Mouse (Mus musculus) C2C12 (cell line): ENCODE data around the gene Rbp4. TPM values are rescaled to one million over a fixed set of nuclear protein-coding genes. Genes with fewer than 3 reads are reported as not detected.

ENCODE experiments used
- H3K27me3 ChIP-seq: one replicate; pipeline ENCODE4 v1.6.1; 2011; ENCODE audit not compliant: control insufficient read depth, insufficient read depth, insufficient read length
- H3K36me3 ChIP-seq: one replicate; pipeline ENCODE4 v1.6.1; 2011; ENCODE audit not compliant: control insufficient read depth, insufficient read depth
- H3K4me3 ChIP-seq: one replicate; pipeline ENCODE4 v1.5.1; 2011; ENCODE audit warnings: mild to moderate bottlenecking, control low read depth; ENCODE audit not compliant: poor library complexity, insufficient read depth, severe bottlenecking
- H3K79me2 ChIP-seq: one replicate; pipeline ENCODE4 v1.6.1; 2011; ENCODE audit not compliant: control insufficient read depth, insufficient read depth
- H3K79me3 ChIP-seq: one replicate; pipeline ENCODE4 v1.6.1; 2011; ENCODE audit warnings: low read depth, control low read depth
- H3ac ChIP-seq: one replicate; pipeline ENCODE3; 2011; ENCODE audit warnings: low read depth; ENCODE audit not compliant: control insufficient read depth, insufficient read length
- CEBPB ChIP-seq: IDR thresholded peaks from one replicate; pipeline ENCODE4 v1.6.1; 2011; ENCODE audit warnings: low read depth, mild to moderate bottlenecking, control low read depth, moderate library complexity
- CTCF ChIP-seq: IDR thresholded peaks from one replicate; pipeline ENCODE4 v1.5.1; 2011; ENCODE audit not compliant: control insufficient read depth, insufficient read depth, insufficient read length
- FOSL1 ChIP-seq: IDR thresholded peaks from one replicate; pipeline ENCODE4 v1.8.0; 2011; ENCODE audit warnings: mild to moderate bottlenecking, low read length; ENCODE audit not compliant: poor library complexity, insufficient read depth, severe bottlenecking
- MAX ChIP-seq: IDR thresholded peaks from one replicate; pipeline ENCODE4 v1.6.1; 2011; ENCODE audit warnings: mild to moderate bottlenecking, control low read depth
- MYOD1 ChIP-seq: IDR thresholded peaks from one replicate; pipeline ENCODE4 v1.6.1; 2011; ENCODE audit warnings: low read depth; ENCODE audit not compliant: control insufficient read depth, insufficient read length
- MYOG ChIP-seq: IDR thresholded peaks from one replicate; pipeline ENCODE4 v1.6.1; 2011; ENCODE audit not compliant: control insufficient read depth, insufficient read length; ENCODE audit errors: extremely low read depth
- USF1 ChIP-seq: IDR thresholded peaks from one replicate; pipeline ENCODE4 v1.6.1; 2011; ENCODE audit warnings: low read depth, mild to moderate bottlenecking, control low read depth, moderate library complexity
- polyA plus RNA-seq: library from polyadenylated mRNA; unstranded; fragments of >200 nt; fragmentation: generic; extraction: Trizol; gene quantifications from one replicate; pipeline ENCODE4 v1.2.1, GENCODE M21; 2012; ENCODE audit warnings: missing spikeins

Gene Rbp4
- polyA plus RNA-seq, 1 experiment: 0.35 TPM

DNA sequence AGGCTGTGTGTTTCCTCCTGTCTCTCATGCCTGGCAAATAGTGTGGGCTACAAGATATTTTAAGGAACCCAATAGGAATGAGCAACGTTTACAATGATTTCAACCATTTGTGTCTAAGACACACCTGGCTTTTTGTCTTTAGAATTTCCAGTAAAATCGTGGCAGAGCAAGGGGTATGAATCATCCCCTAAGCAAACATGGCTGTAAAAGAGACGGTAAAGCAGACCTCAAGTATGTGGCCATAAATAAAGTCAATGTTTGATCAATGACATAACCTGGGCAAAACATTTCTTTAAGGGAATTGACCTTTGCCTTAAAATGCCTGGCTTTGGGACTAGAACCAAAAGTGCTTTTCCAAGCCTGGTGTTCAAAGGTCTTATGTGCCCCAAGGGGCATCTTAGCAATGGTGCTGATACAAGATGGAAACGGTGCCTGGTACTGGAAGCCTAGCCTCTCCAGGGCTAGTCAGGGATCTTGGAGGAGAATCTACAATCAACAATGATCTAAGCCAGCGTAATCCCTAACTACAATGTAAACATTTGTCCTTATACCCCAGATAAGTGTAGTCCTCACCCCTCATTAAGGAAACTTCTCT lies 42.1 kb downstream of the Rbp4 start:
- Histone ChIP-seq H3ac (no peak overlapping the region), H3K79me3 (no peaks in the 10 kb centered on the region), H3K79me2 (no peaks in the 10 kb centered on the region), H3K27me3 (no peaks in the 10 kb centered on the region), H3K36me3 (no peaks in the 10 kb centered on the region), H3K4me3 (no peak overlapping the region)
- no peak for TF ChIP-seq USF1
- no peak for TF ChIP-seq MYOD1
- no peak for TF ChIP-seq MAX
- TF ChIP-seq FOSL1: no peak
- TF ChIP-seq MYOG: no peak
- TF ChIP-seq CTCF: no peak
- TF ChIP-seq CEBPB: no peak

DNA sequence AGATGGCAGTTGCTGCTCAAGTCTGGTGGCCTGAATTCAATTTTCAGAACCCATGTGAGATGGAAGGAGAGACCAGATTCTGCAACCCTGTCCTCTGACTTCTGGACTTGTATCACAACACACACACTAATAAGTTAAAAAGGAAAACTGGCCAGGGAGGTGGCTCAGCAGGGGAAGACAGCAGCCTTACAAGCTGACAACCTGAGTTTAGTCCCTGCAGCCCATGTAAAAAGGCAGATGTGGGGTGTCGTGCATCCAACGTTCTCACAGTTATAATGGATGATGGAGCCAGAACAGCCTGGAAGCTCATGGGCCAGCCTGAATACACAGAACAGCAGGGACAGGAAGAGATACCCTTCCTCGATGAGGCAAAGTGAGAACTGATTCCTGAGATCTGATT lies 43.7 kb downstream of the Rbp4 start:
- no peaks in the 10 kb centered on the region for H3K36me3 ChIP-seq
- H3K79me3 ChIP-seq: no peaks in the 10 kb centered on the region
- H3K79me2 ChIP-seq: no peaks in the 10 kb centered on the region
- no peaks in the 10 kb centered on the region for H3K27me3 ChIP-seq
- H3K4me3 ChIP-seq: no peak overlapping the region
- no peak for TF ChIP-seq MAX
- TF ChIP-seq CEBPB: no peak
- TF ChIP-seq MYOD1: no peak
- no peak for TF ChIP-seq USF1
- no peak for TF ChIP-seq CTCF
- no peak for TF ChIP-seq FOSL1
- TF ChIP-seq MYOG: no peak
- H3ac ChIP-seq: no peak overlapping the region

DNA sequence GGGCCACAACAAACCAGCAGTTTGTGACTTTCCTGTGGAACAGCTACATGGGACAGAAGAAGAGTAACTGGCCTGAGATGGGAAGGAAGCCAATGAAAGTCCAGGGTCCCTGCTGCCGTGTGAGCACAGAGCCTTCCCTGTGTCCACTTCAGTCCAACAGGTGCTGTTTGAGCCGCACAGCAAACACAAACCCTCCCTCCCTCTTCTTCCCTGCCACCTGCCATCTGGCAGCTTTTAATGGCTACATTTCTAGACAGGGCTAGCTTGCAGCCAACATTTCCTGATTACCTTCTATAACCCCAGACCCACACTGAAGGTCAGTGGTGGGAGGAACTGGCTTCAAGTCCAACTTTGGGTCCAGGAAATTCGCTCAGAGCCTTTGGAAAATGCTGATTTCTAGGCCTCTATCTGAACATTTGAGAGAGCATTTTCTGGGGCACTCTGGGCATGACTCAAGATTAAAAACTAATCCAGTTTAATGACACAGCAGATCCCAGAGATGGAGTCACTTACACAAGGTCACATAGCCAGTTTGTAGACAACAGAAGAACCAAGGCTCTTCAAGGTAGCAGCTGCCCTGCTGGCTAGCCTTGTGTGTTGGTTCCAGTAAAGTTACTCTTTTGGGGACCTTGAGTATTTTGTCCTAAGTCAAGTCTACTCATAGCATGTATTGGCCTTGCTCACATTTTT lies 47.1 kb downstream of the Rbp4 start:
- TF ChIP-seq MYOD1 (no peak), CTCF (no peak), CEBPB (no peak), USF1 (no peak), FOSL1 (no peak), MAX (no peak), MYOG (no peak)
- no peaks in the 10 kb centered on the region for H3K79me2 ChIP-seq

DNA sequence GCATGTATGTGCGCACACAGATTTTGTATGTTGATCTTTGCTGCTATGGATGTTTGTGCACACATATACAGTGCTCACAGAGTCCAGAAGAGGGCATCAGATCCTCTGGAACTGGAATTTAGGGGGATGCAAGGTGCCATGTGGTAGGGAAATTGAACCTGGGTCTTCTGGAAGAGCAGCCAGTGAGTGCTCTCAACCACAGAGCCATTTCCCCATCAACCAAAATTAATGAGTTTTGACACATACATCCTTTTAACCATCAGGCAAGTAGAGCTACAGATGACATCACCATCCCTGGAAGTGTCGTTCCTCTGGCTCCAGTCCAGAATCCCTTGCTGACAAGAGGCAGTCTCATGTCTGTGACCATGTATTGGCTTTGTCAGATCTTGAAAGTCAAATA lies 48.8 kb downstream of the Rbp4 start:
- Histone ChIP-seq H3K27me3 (no peaks in the 10 kb centered on the region), H3K4me3 (no peak overlapping the region), H3K36me3 (peaks cover 35% of the 10 kb centered on the region), H3ac (no peak overlapping the region), H3K79me2 (no peaks in the 10 kb centered on the region), H3K79me3 (no peaks in the 10 kb centered on the region)
- TF ChIP-seq MAX: no peak
- no peak for TF ChIP-seq CTCF
- no peak for TF ChIP-seq MYOD1
- TF ChIP-seq MYOG: no peak
- TF ChIP-seq CEBPB: no peak
- TF ChIP-seq FOSL1: no peak
- no peak for TF ChIP-seq USF1

More for the DNA sequence above, 47.1 kb downstream of the Rbp4 start:
- Histone ChIP-seq H3ac (no peak overlapping the region), H3K36me3 (peaks cover 18% of the 10 kb centered on the region), H3K79me3 (no peaks in the 10 kb centered on the region), H3K4me3 (no peak overlapping the region), H3K27me3 (no peaks in the 10 kb centered on the region)

- Histone ChIP-seq H3K27me3 (no peaks in the 10 kb centered on the region), H3K79me2 (no peaks in the 10 kb centered on the region), H3ac (no peak overlapping the region), H3K4me3 (no peak overlapping the region), H3K36me3 (peaks cover 47% of the 10 kb centered on the region), H3K79me3 (no peaks in the 10 kb centered on the region)
- no peak for TF ChIP-seq MYOG
Measured at GRCm38 (mm10) chr19:38075051-38075450, 50.0 kb downstream of the Rbp4 start.

GRCm38 (mm10) chr19:38073226-38073625 lies 51.9 kb downstream of the Rbp4 start:
- Histone ChIP-seq H3K79me3 (no peaks in the 10 kb centered on the region), H3K27me3 (no peaks in the 10 kb centered on the region), H3K36me3 (peaks cover 65% of the 10 kb centered on the region), H3K4me3 (no peak overlapping the region), H3ac (no peak overlapping the region), H3K79me2 (no peaks in the 10 kb centered on the region)
- TF ChIP-seq CEBPB (no peak), MYOD1 (no peak), FOSL1 (no peak), USF1 (no peak), MAX (no peak), MYOG (no peak), CTCF (no peak)
